Mouse (Mus musculus) thymus, postnatal 4 days (tissue): Measurements from ENCODE around the gene Tbl3.
"Not testable (repeated sequence)": the region's sequence is repeated elsewhere in the genome, so short reads cannot be mapped to it uniquely, and the experiment has no call there.

Source experiments
- DNase-seq: peaks from one replicate; pipeline ENCODE4 v3.0.0; 2021

The Tbl3 gene

GRCm38 (mm10) chr17:24695326-24696010 lies 12.0 kb downstream of the Tbl3 start:
- no peak for DNase-seq

- no peak for DNase-seq
These were observed 15.1 kb downstream of the Tbl3 start for GRCm38 (mm10) chr17:24692385-24692784.

GRCm38 (mm10) chr17:24689251-24690081 lies 18.0 kb downstream of the Tbl3 start, which contains the start of gene Syngr3:
TSS of gene Syngr3 (minus strand) at chr17:24689955.
- DNase-seq, result peak; percentile 50

- no peak for DNase-seq
These were observed 19.9 kb downstream of the Tbl3 start for GRCm38 (mm10) chr17:24687599-24687998.

- peak; percentile 71 for DNase-seq
These were observed 20.3 kb downstream of the Tbl3 start for GRCm38 (mm10) chr17:24687146-24687595.

- peak; percentile 72 for DNase-seq
These were observed 20.9 kb downstream of the Tbl3 start for GRCm38 (mm10) chr17:24686514-24686913.

GRCm38 (mm10) chr17:24677500-24678080 lies 29.9 kb downstream of the Tbl3 start:
- DNase-seq, result no peak

- DNase-seq, result no peak
These were observed 30.6 kb downstream of the Tbl3 start for GRCm38 (mm10) chr17:24676877-24677276.

GRCm38 (mm10) chr17:24676187-24676586 lies 31.3 kb downstream of the Tbl3 start:
- DNase-seq, result peak; percentile 87

GRCm38 (mm10) chr17:24674277-24674676 lies 33.2 kb downstream of the Tbl3 start:
- DNase-seq, result no peak

- DNase-seq, result no peak
These were observed 35.3 kb downstream of the Tbl3 start for GRCm38 (mm10) chr17:24672141-24672540.

- DNase-seq, result no peak
These were observed 36.1 kb downstream of the Tbl3 start for GRCm38 (mm10) chr17:24671346-24671745.

- no peak for DNase-seq
These were observed 37.1 kb downstream of the Tbl3 start for GRCm38 (mm10) chr17:24670246-24670844.

- DNase-seq, result peak; percentile 99
These were observed 37.8 kb downstream of the Tbl3 start, which contains the start of gene Zfp598 for GRCm38 (mm10) chr17:24669545-24670245. TSS of gene Zfp598 (plus strand) at chr17:24669687.

- not testable (repeated sequence) for DNase-seq
These were observed 38.3 kb downstream of the Tbl3 start for GRCm38 (mm10) chr17:24669214-24669544.

- peak; percentile 74 for DNase-seq
These were observed 40.0 kb downstream of the Tbl3 start for GRCm38 (mm10) chr17:24667416-24667815.

GRCm38 (mm10) chr17:24667011-24667410 lies 40.4 kb downstream of the Tbl3 start:
- DNase-seq, result not testable (repeated sequence)

GRCm38 (mm10) chr17:24658017-24658758 lies 49.3 kb downstream of the Tbl3 start, which contains the start of gene Npw:
TSS of gene Npw (minus strand) at chr17:24658457.
- peak; percentile 44 for DNase-seq

GRCm38 (mm10) chr17:24654969-24655368 lies 52.5 kb downstream of the Tbl3 start:
- DNase-seq, result no peak

GRCm38 (mm10) chr17:24653967-24654710 lies 53.3 kb downstream of the Tbl3 start:
- peak; percentile 85 for DNase-seq

GRCm38 (mm10) chr17:24651835-24652234 lies 55.6 kb downstream of the Tbl3 start:
- no peak for DNase-seq
